Mouse (Mus musculus) heart, embryonic 14.5 days (tissue): ENCODE results near the gene Optn. TPM values are rescaled to one million over a fixed set of nuclear protein-coding genes. Genes with fewer than 3 reads are reported as not detected.

Experiments
- ATAC-seq: fragments of 200-750 bp; cut with Nextera tagmentation; 2 replicates; pipeline ENCODE4 v1.8.0; 2017; ENCODE audit warnings: low read depth, moderate TSS enrichment; ENCODE audit not compliant: insufficient number of reproducible peaks, insufficient read depth, low FRiP score
- H3K27ac ChIP-seq, 2 experiments: fragments of 200-500 bp in 1 of 2; fragments of 300-500 bp in 1 of 2; sonication (generic) in 1 of 2; replicated peaks in 1 of 2; 2 replicates each; pipeline ENCODE4 v1.5.1; 2012 to 2014; ENCODE audit warnings: low read depth in 2 of 2, low read length in 2 of 2, control low read depth in 1 of 2, mild to moderate bottlenecking in 1 of 2, mixed read lengths in 1 of 2; ENCODE audit not compliant: control insufficient read depth in 1 of 2, insufficient read depth in 1 of 2
- H3K27me3 ChIP-seq: fragments of 300-500 bp; sonication (generic); 2 replicates; pipeline ENCODE4 v1.6.1; 2014; ENCODE audit warnings: mild to moderate bottlenecking, low read length, control low read depth; ENCODE audit not compliant: control insufficient read depth, insufficient read depth
- H3K36me3 ChIP-seq: fragments of 300-500 bp; sonication (generic); 2 replicates; pipeline ENCODE4 v1.6.1; 2014; ENCODE audit warnings: mild to moderate bottlenecking, control low read depth, low read length, mixed read lengths; ENCODE audit not compliant: control insufficient read depth, insufficient read depth
- H3K4me1 ChIP-seq, 2 experiments: fragments of 200-500 bp in 1 of 2; fragments of 300-500 bp in 1 of 2; sonication (generic) in 1 of 2; 2 replicates each; pipeline ENCODE4 v1.6.1; 2012 to 2014; ENCODE audit warnings: low read length in 2 of 2, control low read depth in 1 of 2, mixed read lengths in 1 of 2; ENCODE audit not compliant: control insufficient read depth in 2 of 2, insufficient read depth in 2 of 2
- H3K4me2 ChIP-seq: fragments of 300-500 bp; sonication (generic); 2 replicates; pipeline ENCODE4 v1.6.1; 2014; ENCODE audit warnings: mild to moderate bottlenecking, low read length
- H3K4me3 ChIP-seq, 2 experiments: fragments of 200-500 bp in 1 of 2; fragments of 300-500 bp in 1 of 2; sonication (generic) in 1 of 2; 2 replicates each; pipeline ENCODE4 v1.5.1; 2012 to 2014; ENCODE audit warnings: low read length in 2 of 2, mild to moderate bottlenecking in 2 of 2, control low read depth in 1 of 2, low read depth in 1 of 2, moderate library complexity in 1 of 2; ENCODE audit not compliant: control insufficient read depth in 1 of 2, insufficient read depth in 1 of 2
- H3K9ac ChIP-seq: fragments of 300-500 bp; sonication (generic); 2 replicates; pipeline ENCODE4 v1.6.1; 2014; ENCODE audit warnings: mild to moderate bottlenecking, low read length
- H3K9me3 ChIP-seq: fragments of 300-500 bp; sonication (generic); 2 replicates; pipeline ENCODE4 v1.6.1; 2016; ENCODE audit warnings: low read length, control low read depth; ENCODE audit not compliant: control insufficient read depth
- WGBS: fragments of 180-500 bp; shearing (Covaris S2); extraction: QIAGEN DNeasy Blood & Tissue Kit; methylation state at CpG from one replicate; pipeline ENCODE4 v1.1.7; 2014; 5-methylcytosine and 5-hydroxymethylcytosine counted together
- polyA plus RNA-seq: library from polyadenylated mRNA; unstranded; fragments of >200 nt; fragmentation: Nextera tagmentation; extraction: Ambion mirVana; gene quantifications from 2 replicates; pipeline ENCODE4 v1.2.1, GENCODE M21; 2014

Optn gene
- polyA plus RNA-seq, 1 experiment from 2014 or later = 14.8 TPM

- Histone ChIP-seq H3K9ac (no peak overlapping the region), H3K4me1 (peaks cover 3 to 5% of the 10 kb centered on the region in 2 experiments; a peak in 2 of 4 replicates), H3K27me3 (no peaks in the 10 kb centered on the region), H3K4me3 (no peak overlapping the region), H3K27ac (no peak overlapping the region), H3K36me3 (peaks cover 18% of the 10 kb centered on the region; the same call in 1 of the 2 replicates), H3K4me2 (no peak overlapping the region), H3K9me3 (no peaks in the 10 kb centered on the region)
- no peak for ATAC-seq
- 88% methylated on average over 10 of the region's 10 CpGs for WGBS
These were observed 27.3 kb downstream of the Optn start for GRCm38 (mm10) chr2:5036411-5037076.

DNA sequence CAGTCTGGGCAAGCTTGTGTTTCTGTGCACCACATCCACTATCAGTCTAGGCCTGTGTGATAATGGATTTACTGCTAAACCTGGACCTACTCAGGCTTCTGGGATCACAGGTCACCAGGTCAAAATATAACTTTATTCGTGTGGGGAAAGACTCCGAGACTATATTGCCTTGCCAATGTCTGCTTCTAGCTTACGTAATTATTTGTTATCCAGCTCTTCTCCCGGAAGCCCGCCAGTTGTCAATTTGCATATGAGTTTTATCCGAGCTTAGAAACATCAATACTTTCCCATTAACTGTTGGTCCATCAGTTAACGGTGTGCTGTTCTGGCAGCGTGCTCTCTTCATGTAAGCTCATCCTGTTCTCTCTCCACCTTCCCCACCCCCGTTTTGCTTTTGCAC is 28.6 kb downstream of the Optn start:
- no peak for ATAC-seq
- Histone ChIP-seq H3K27me3 (no peaks in the 10 kb centered on the region), H3K27ac (no peak overlapping the region), H3K4me2 (no peak overlapping the region), H3K36me3 (peaks cover 22% of the 10 kb centered on the region; the same call in 1 of the 2 replicates), H3K4me1 (peaks cover 3 to 5% of the 10 kb centered on the region in 2 experiments; a peak in 2 of 4 replicates), H3K4me3 (no peak overlapping the region), H3K9ac (no peak overlapping the region), H3K9me3 (no peaks in the 10 kb centered on the region)
- WGBS = 88% methylated on average over 9 of the region's 9 CpGs

GRCm38 (mm10) chr2:5034801-5035200 is 29.1 kb downstream of the Optn start:
- peaks cover 25% of the 10 kb centered on the region for H3K36me3 ChIP-seq

GRCm38 (mm10) chr2:5033546-5034420 is 30.1 kb downstream of the Optn start:
- ATAC-seq = no peak
- H3K27ac ChIP-seq = no peak overlapping the region
- peaks cover 3 to 5% of the 10 kb centered on the region in 2 experiments; a peak in 2 of 4 replicates for H3K4me1 ChIP-seq
- H3K9me3 ChIP-seq = no peaks in the 10 kb centered on the region
- no peak overlapping the region for H3K4me3 ChIP-seq
- H3K36me3 ChIP-seq = peaks cover 25% of the 10 kb centered on the region; the same call in 1 of the 2 replicates
- WGBS = 68% methylated on average over 15 of the region's 15 CpGs
- no peaks in the 10 kb centered on the region for H3K27me3 ChIP-seq
- no peak overlapping the region for H3K9ac ChIP-seq
- H3K4me2 ChIP-seq = no peak overlapping the region

More at GRCm38 (mm10) chr2:5034801-5035200, 29.1 kb downstream of the Optn start:
- peaks cover 3 to 5% of the 10 kb centered on the region in 2 experiments; a peak in 2 of 4 replicates for H3K4me1 ChIP-seq
- WGBS = 67% methylated on average over 8 of the region's 8 CpGs
- H3K4me3 ChIP-seq = no peak overlapping the region
- no peaks in the 10 kb centered on the region for H3K9me3 ChIP-seq
- no peak for ATAC-seq
- no peaks in the 10 kb centered on the region for H3K27me3 ChIP-seq
- no peak overlapping the region for H3K27ac ChIP-seq
- H3K9ac ChIP-seq = no peak overlapping the region
- H3K4me2 ChIP-seq = no peak overlapping the region

GRCm38 (mm10) chr2:5032665-5033064 is 31.2 kb downstream of the Optn start:
- 67% methylated on average over 5 of the region's 5 CpGs for WGBS
- no peaks in the 10 kb centered on the region for H3K9me3 ChIP-seq
- H3K4me1 ChIP-seq = peaks cover 5 to 6% of the 10 kb centered on the region in 2 experiments; a peak in 3 of 4 replicates
- H3K9ac ChIP-seq = no peak overlapping the region
- ATAC-seq = no peak
- H3K4me3 ChIP-seq = no peak overlapping the region
- H3K4me2 ChIP-seq = no peak overlapping the region
- H3K27ac ChIP-seq = no peak overlapping the region
- H3K27me3 ChIP-seq = no peaks in the 10 kb centered on the region
- peaks cover 26% of the 10 kb centered on the region; the same call in 1 of the 2 replicates for H3K36me3 ChIP-seq

DNA sequence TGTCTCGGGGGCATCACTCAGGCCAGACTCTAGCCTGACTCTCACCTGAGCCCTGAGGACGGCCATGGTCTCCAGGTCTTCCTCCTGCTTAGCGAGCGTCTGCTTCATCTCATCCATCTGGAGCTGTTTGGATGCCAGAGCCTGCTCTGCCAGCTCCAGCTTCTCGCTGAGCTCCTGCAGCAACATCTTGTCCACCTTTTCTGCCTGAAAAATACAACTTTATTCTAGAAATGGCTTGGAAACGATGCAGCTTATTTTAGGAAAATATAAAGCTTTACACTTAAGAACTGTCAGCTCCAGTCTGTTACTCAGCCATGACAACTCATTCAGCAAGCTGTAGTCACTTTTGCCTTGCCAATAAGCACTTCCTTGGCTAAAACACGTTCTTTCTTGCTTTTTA is 32.6 kb downstream of the Optn start:
- H3K36me3 ChIP-seq = peaks cover 20% of the 10 kb centered on the region; the same call in 1 of the 2 replicates
- ATAC-seq = no peak
- no peaks in the 10 kb centered on the region for H3K27me3 ChIP-seq
- no peak overlapping the region for H3K27ac ChIP-seq
- H3K9ac ChIP-seq = no peak overlapping the region
- no peak overlapping the region for H3K4me3 ChIP-seq
- H3K4me1 ChIP-seq = peaks cover 5 to 6% of the 10 kb centered on the region in 2 experiments; a peak in 3 of 4 replicates
- WGBS = 84% methylated on average over 7 of the region's 7 CpGs
- H3K9me3 ChIP-seq = no peaks in the 10 kb centered on the region
- no peak overlapping the region for H3K4me2 ChIP-seq

DNA sequence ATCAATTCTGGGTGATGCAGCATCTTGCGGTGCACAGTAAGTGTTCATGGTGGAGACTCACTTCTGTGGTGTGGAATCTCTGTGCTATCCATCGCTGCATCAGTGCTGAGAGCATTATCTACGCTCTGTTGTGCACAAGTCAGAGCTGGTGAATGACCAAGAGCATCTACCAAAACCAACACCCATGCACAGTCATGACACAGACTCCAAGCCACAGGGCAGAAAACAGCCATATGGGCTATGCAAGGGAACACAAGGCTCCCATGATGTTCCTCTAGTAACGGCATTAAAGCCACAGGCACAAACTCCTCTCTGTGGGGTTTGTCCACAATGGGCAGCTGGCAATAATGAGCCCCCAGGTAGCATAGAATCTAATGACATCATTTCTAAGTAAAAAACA is 34.0 kb downstream of the Optn start:
- Histone ChIP-seq H3K4me3 (no peak overlapping the region), H3K36me3 (peaks cover 20% of the 10 kb centered on the region; the same call in 1 of the 2 replicates), H3K27ac (no peak overlapping the region), H3K9ac (no peak overlapping the region), H3K27me3 (no peaks in the 10 kb centered on the region), H3K9me3 (no peaks in the 10 kb centered on the region), H3K4me2 (no peak overlapping the region), H3K4me1 (peaks cover 5 to 6% of the 10 kb centered on the region in 2 experiments; a peak in 3 of 4 replicates)
- WGBS = 94% methylated on average over 4 of the region's 4 CpGs
- no peak for ATAC-seq
